Mouse (Mus musculus) right cerebral cortex, adult 2 months (tissue): ENCODE data around the gene Olfr193.
"Not testable (repeated sequence)": the region's sequence is repeated elsewhere in the genome, so short reads cannot be mapped to it uniquely, and the experiment has no call there.

Source experiments
- DNase-seq, 2 experiments: peaks; one replicate each; pipeline ENCODE4 v3.0.0; 2021 to 2022; ENCODE audit warnings: low spot score in 2 of 2

Olfr193 gene

GRCm38 (mm10) chr16:59111781-59112180 is at the start of gene Olfr193:
TSS of gene Olfr193 (minus strand) at chr16:59111881.
- no peak for DNase-seq

GRCm38 (mm10) chr16:59151996-59152395 is 40.3 kb upstream of the Olfr193 start:
- DNase-seq: no peak

- DNase-seq: no peak
Observed at GRCm38 (mm10) chr16:59146746-59147145, 35.1 kb upstream of the Olfr193 start, which contains the start of gene Olfr195. TSS of gene Olfr195 (plus strand) at chr16:59147046.

- no peak for DNase-seq
Observed at GRCm38 (mm10) chr16:59141105-59141504, 29.4 kb upstream of the Olfr193 start.

DNA sequence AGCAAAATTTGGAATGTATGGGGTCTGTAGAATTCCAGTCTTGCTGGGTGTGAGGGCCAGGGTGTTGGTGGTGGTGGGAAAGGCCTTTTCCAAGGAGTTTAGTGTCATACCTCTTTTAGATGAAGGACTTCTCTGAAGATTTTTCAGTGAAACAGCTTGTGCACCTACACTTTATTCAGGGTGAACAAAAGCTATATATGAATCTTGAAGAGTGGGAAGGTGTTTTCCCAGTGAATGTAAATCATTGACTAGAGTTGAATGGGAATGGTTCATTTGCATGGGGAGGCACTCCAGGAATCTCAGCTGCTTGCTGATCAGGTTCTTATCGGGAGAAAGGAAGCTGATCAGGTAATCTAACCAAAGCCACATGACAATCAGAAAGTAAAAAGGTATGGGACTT is 19.1 kb upstream of the Olfr193 start:
- DNase-seq: no peak

DNA sequence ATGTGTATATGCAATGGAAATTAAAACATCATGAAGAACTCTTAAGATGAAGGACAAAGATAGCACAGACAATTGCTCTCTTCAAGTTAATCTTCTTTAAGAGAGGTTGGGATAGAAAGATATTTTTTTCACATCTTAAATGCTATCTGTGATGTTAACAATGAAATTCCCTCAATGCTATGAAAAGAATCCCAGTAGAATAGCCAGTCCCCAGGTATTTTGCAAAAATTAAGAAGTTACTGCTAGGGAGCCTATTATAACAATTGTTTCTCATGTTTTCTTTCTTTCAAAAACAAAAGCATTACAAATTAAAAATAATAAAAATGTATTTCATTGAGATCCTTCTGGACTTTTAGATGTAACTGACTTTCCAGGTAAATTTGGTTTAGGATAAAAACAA is 9.3 kb upstream of the Olfr193 start, which contains the start of gene Olfr194:
Gene Olfr194, minus strand, starts transcription at position 101 of the 400 bp plus-strand sequence.
- DNase-seq: no peak

- not testable (repeated sequence) for DNase-seq
Observed at GRCm38 (mm10) chr16:59108522-59108921, 3.2 kb downstream of the Olfr193 start.

DNA sequence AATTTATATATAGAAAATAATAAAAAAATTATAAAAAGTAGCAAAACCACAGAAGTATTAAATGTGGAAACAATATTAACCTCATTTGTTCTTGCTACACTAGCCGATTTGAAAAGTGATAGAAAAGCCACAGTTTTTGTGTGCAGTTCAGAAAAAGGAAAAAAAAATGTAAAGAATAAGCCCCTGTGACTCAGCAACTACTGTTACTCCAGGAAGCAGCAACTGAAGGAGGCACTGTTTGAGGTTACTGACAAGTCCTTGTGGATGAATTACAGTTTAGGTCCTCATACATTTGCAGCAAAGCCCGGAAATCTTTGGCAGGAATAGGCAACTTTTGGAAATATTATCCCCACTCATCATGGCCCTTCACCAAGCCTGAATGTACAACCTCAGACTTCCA is 6.4 kb downstream of the Olfr193 start:
- no peak for DNase-seq

DNA sequence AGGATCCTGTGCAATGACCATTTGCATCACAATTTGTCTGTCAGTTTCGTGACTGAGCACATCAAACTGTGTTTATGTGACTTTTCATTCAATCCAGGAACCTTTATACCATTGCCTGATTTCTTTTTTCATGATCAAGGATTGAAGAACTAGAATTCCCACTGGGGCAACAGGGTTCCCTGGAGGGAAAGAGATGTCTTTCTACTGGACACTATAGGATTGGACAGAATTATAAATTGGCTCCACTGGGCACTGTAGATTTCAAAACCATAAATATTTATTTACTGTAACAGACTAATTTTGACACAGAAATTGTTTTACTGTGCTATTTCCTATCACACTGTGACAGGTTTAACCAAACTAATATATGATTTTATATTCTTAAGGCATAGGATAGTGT is 22.0 kb downstream of the Olfr193 start, which contains the start of gene Olfr191:
Gene Olfr191, minus strand, starts transcription at position 101 of the 400 bp plus-strand sequence.
- not testable (repeated sequence) for DNase-seq

DNA sequence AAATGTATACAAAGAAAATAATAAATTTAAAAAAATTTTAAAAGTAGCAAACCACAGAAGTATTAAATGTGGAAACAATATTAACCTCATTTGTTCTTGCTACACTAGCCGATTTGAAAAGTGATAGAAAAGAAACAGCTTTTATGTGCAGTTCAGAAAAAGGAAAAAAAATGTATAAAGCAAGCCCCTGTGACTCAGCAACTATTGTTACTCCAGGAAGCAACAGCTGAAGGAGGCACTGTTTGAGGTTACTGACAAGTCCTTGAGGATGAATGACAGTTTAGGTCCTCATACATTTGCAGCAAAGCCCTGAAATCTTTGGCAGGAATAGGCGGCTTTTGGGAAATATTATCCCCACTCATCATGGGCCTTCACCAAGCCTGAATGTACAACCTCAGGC is 30.6 kb downstream of the Olfr193 start:
- DNase-seq: not testable (repeated sequence)

DNA sequence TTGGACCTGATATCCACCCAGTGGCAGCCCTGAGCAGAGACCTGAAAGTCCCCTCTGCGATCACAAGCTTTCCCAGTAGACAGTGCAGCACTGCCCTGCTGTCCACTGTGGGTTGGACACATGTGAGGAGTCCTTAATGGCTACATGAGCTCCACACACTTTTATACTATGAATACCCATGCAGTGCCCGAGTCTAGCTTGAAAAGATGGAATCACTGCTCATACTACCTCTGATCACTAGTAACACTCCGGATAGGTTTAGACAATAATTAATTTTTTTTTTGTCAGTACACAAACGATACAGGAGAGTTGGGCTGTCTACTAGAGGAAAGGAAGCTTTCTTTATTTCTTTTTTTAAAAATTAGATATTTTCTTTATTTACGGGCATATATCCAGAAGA is 33.8 kb downstream of the Olfr193 start, which contains the start of gene Olfr190:
Gene Olfr190, minus strand, starts transcription at position 101 of the 400 bp plus-strand sequence.
- DNase-seq: no peak

DNA sequence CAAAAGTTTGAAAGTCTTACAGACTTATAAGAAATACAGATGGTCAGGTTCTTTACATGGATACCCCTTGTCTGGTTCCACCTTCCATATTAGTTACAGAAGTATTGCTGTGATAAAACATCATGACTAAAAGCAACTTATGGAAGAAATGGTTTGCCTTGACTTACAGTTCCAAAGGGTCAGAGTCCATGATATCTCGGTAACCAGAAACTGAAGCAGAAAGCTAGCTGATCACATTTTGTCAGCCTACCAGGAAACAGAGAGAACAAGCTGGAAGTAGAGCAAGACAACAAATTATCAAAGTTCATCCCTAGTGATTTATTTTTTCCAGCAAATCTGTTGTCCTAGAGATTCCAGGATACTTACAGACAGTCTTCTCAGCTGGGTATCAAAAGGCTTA is 38.2 kb downstream of the Olfr193 start:
- no peak for DNase-seq

DNA sequence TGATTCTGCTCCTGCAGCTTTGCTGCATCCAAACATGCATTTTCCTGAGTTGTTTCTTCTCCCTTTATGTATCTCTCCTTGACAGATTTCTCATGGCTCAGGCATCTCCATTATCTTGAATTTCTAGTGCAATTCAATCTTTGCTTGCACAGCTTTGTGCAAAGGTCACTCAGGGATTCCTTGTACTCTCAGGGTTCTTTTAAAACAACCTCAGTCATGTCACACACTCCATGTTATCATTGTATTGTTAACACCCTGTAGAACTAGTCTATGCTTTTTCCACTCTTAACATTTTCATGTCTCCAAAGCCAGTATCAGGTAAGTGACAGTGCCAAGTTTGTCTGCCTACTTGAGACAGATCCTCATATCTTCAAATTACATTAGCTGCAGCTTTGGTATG is 39.9 kb downstream of the Olfr193 start:
- DNase-seq: no peak

GRCm38 (mm10) chr16:59062411-59062810 is 49.3 kb downstream of the Olfr193 start:
- not testable (repeated sequence) for DNase-seq
